Mouse (Mus musculus): ENCODE results near the gene Arfgap2.

The Arfgap2 gene

DNA sequence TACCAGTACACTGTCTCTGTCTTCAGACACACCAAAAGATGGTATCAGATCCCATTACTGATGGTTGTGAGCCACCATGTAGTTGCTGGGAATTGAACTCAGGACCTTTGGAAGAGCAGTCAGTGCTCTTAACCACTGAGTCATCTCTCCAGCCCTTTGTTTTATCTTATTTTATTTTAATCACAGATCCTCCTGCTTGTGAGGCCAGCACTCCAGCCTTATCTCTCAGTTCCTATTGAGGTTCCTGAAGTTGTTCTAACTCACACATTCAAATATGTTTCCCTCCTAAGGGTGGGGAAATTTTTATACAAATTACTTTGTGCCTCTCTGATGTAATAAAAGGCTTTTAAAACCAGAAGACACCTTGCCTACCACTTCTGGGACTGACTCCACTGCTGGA, 41.8 kb downstream of the Arfgap2 start:
- in situ Hi-C loops (cut with MboI, MseI): no loop called here

DNA sequence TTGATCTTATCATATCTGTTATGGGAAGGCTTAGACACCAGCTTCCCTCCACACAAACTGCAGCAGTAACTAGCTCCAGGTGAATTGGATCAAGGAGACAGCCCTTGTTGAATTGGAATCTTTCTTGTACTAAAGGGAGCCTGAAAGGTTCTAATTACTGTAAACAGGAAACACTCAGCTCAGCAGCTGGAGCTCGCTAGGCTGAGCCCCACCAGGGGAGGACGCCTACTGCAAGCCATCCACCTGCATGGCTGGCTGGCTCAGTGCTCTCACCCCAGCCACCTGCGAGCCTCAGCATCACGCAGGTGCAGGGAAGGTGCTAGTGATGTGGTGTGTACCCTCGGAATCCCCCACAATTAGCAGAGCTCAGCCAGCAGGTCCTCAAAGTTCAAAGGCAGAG, 43.9 kb downstream of the Arfgap2 start:
- in situ Hi-C loops (cut with MboI, MseI): no loop called here

DNA sequence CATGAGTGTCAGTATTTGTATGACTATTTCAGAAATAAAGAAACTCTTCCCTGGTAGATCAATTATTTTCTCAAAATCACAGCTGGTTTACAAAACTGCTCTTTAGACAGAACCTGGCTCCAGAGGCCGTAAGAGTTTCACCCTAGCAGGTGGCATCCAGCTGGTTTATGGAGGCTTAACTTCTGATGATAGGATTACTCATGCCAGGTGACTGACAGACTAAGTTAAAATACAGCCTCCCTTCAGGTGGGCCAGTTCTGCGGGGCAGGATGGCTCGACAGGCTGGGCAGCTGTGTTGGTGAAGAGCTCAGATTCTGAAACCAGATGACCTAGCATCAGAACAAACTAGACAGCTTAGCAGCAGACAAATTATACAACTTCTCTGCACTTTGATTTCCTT, 44.8 kb downstream of the Arfgap2 start:
- in situ Hi-C loops (cut with MboI, MseI): no loop called here

DNA sequence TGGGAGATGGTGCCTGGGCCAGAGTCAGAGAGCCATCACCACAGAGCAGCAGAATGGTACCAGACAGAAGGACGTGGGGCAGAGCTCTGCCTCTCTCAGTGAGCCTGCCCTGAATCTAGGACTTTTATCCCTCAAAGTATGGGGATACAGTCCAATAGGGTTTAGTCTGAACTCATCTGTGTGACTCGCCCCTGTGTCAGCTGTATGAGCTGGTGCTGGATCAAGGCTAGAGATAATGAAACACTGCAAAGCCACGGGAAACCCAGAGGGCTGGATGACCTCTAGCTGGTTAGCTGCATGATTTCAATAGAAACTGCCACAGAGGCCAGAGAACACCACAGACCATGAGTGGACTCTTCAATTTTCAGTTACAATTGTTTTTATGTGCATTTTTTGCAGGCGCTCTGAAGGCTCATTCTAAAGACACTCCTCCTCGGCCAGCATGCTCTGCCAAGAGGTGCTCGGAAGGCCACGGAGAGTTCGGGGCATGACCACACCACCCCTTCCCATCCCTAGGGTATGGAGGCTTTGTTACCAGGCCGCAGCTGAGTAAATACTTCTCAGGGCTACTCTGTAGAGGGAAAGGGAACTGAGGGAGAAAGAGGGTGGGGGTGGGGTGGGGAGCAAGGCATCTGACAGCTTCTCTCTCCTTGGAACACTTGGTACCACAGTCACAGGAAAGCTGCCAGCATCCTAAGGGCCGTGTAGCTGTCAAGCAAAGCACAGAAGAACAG, 48.0 kb downstream of the Arfgap2 start:
- in situ Hi-C loops (cut with MboI, MseI): no loop called here

DNA sequence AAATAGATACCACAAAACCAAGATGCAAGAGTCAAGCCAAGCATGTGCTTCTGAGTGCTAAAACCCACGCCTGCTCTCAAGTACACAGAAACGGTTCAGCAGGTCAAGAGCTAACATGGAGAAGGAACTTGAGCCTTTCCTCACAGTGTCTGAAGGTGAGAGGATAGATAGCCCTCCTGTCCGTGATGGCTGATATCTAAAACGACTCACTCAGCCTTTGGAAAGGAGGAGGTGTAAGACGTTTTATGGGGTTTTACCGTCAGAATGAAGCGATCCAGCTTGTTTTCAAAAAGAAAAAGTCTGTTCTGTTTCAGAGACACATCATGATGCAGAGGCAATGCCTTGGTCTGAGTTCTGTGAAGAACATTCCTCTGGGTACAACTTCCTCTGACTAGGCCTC, 49.4 kb downstream of the Arfgap2 start:
- in situ Hi-C loops (cut with MboI, MseI): no loop called here

DNA sequence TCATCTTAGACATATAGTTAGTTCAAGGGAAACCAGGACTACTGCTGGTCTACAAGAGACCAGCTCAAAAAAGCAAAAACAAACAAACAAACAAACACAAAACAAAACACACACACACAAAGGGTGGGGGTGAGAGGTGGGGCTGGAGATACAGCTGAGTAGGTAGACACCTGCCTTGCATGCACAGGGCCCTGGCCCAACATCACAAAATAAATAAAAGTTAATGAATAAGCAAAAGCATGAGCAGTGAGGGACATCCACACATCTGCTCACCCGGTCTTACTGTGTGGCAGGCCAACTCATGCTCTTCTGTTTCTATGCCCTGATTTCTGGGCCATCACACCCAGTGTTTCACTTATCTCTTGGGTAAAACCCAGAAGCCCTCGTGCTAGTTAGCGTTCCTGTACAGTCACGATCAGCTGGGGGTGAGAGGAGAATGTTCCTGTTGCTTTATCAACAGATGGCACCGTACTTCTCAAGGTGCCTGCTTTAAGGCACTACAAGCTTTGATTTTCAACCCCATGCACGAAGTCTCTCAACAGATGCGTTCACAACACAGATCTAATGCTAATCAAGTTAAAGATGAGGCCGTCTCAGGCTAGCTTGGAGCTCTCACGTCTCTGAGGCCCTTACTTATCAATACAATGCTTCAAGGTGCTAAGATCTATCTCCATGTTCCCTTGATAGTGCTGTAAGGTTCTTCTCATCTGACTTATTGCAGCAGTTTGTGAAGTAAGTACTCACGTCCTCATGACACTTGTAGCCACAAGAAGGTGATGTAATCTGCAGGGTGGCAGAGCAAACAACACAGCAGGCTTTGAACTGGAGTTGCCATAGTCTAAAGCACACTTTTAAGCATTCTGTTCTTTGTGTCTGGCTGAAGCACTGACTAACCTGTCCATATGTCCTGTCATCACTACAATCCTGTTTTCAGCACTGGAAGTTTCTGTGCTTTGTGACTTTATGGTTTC, 56.1 kb downstream of the Arfgap2 start:
- in situ Hi-C loops (cut with MboI, MseI): no loop called here

DNA sequence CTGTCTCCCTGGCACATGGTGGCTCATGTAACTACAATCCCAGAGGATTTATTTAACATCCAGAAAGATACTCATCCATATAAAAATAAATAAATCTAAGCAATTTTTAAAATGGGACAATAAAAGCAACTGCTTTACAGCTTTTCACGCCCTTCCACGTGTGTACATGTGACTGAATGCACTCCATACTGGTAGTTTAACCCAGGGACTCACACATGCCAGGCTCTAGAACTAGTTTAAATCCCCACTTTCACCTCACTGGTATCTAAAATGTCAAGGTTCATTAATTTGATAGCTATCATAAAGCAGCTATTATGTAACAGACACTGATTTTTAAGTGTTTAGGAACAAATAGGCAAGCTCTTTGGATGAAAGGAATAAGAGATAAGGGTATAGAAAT, 57.1 kb downstream of the Arfgap2 start:
- in situ Hi-C loops (cut with MboI, MseI): no loop called here

DNA sequence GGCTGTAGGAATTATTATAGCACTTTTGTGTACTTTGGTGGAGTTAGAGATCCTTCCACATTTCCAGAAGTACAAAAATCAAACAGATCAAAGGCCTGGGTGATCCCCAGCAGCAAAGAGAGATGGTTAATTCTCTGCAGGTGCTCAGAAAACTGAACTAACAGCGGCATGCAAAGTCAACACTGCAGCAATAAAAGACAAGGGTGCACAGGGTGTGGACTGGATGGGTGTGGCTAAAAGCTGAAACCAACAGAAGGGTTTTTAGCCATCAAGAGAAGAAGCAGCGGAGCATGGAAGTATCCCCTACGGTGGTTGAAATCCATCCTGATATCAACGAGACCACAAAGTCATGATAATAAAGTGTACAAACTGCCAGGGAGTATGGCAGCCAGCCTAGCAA, 57.7 kb downstream of the Arfgap2 start:
- in situ Hi-C loops (cut with MboI, MseI): no loop called here

DNA sequence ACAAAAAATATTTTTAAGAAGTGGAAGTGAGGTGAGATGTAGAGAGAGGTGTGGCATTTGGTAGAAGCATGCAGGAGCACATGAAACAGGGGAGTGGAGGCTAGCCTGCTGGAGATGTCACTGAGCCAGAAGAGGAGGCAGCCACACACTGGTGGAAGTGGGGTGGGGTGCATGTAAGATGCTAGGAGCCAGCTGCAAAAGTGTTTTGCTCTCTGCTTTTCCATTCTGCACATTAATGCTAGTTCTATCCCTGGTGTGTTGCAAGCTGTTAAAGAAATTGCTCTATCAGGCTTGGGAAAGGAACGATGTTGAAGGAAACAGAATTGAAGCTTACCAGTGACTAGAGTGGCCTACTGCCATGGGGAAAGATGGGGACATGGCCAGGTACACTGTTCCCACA, 59.6 kb downstream of the Arfgap2 start:
- in situ Hi-C loops (cut with MboI, MseI): no loop called here

DNA sequence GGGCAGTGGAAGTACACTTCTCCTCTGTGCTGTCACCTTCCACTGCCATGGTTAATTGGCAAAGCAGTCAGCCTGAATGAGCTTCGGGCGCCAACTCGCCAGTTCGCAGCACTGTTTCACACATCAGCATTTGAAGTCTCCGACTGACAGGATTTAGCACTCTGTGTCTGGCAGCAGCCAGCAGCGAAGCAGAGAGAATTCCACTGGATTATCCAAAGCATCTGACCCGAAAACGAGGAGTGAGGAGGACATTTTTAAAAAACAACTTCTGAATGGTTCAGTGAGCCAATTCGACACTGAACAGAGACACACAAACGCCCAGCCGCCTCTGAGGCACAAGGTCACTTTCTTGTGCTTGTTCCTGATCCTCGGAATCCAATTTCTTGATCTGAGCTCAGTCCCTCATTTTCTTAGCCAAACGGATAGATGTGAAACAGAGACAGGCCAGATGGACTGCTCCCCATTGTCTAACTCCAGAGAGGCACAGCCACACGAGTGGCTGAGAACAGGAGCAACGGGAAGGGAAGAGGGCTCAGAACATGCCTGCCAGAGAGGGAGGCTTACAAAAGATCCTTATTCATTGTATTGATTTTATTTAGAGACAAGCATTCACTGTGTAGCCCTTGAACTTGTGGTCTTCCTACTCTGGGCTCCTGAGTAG, 60.1 kb downstream of the Arfgap2 start:
- in situ Hi-C loops (cut with MboI, MseI): no loop called here
